Comparison of ENCODE assay signal across 11 mouse cellular contexts in genomic region chr6:105676637-105677036, GRCm38 (mm10). TPM values are rescaled to one million over a fixed set of nuclear protein-coding genes. Genes with fewer than 3 reads are reported as not detected.
DNase-seq lines count a peak whose midpoint lies in the region; ATAC-seq and TF ChIP-seq lines count a peak whose summit lies in the region.
"Had no signal": no experiment of that assay in that cellular context is flagged by ENCODE, and none has a peak within 500 bp of the region (broad histone marks: within the 10 kb centered on the region; RNA-seq: fewer than 3 reads in every experiment).

No protein-coding gene starts in this region.

- peak; percentile 21 for DNase-seq in embryo, embryonic 11 days
- no peak for DNase-seq in embryo, embryonic 10 days (ENCODE audit: low spot score)
- DNase-seq in mesoderm, embryonic 11.5 days (ENCODE audit: low read depth, low spot score): peak; percentile 26
- DNase-seq in thymus, postnatal 0 days (ENCODE audit: low spot score): no peak
- DNase-seq in testis, postnatal 10 days (ENCODE audit: low spot score): no peak
- DNase-seq in gastrocnemius, adult 8-10 months (ENCODE audit: low spot score in 2 of 2): no peak
- DNase-seq: gastrocnemius, adult 2 months; lung, adult 2 months had no signal

- peaks cover 33% of the 10 kb centered on the region for H3K27me3 ChIP-seq in E14TG2a.4 (ENCODE audit: insufficient read depth, low read length)
- H3K27me3 ChIP-seq in forebrain, embryonic 16.5 days (replicated peaks; ENCODE audit: control insufficient read depth, insufficient read depth, low read length): peaks cover 19% of the 10 kb centered on the region

- TF ChIP-seq CTCF in E14TG2a.4 (conservative IDR thresholded peaks at IDR 0.05; ENCODE audit: low read length): no peak

- peak overlapping the region; percentile 57; the same call in 1 of the 2 replicates for H3K9ac ChIP-seq in forebrain, embryonic 16.5 days (replicated peaks; ENCODE audit: low read depth, low read length)

- no peaks in the 10 kb centered on the region for H3K36me3 ChIP-seq in E14TG2a.4 (ENCODE audit: insufficient read depth, low read length)
- H3K36me3 ChIP-seq in forebrain, embryonic 16.5 days (ENCODE audit: control insufficient read depth, insufficient read depth): no peaks in the 10 kb centered on the region

- H3K4me2 ChIP-seq in forebrain, embryonic 16.5 days (ENCODE audit: low read length): peak overlapping the region; percentile 83

- H3K4me3 ChIP-seq in E14TG2a.4 (replicated peaks; ENCODE audit: low read length): peak overlapping the region; percentile 76; the same call in 1 of the 2 replicates
- H3K4me3 ChIP-seq in forebrain, embryonic 16.5 days (replicated peaks; ENCODE audit: low read length): peak overlapping the region; percentile 54
- H3K4me3 ChIP-seq: gastrocnemius, adult 2 months had no signal

- H3K9me3 ChIP-seq in E14TG2a.4 (ENCODE audit: low read length): no peaks in the 10 kb centered on the region
- H3K9me3 ChIP-seq in forebrain, embryonic 16.5 days (ENCODE audit: control insufficient read depth, low read length): no peaks in the 10 kb centered on the region

- H3K27ac ChIP-seq in forebrain, embryonic 16.5 days (ENCODE audit: low read length): no peak overlapping the region
- H3K27ac ChIP-seq: gastrocnemius, adult 2 months had no signal

- 22% methylated on average over 5 of the region's 5 CpGs for WGBS in forebrain, embryonic 16.5 days

- H3K4me1 ChIP-seq in E14TG2a.4 (replicated peaks; ENCODE audit: low read depth, low read length): peaks cover 22% of the 10 kb centered on the region
- H3K4me1 ChIP-seq in forebrain, embryonic 16.5 days (replicated peaks; ENCODE audit: control insufficient read depth, insufficient read depth, low read length): peaks cover 11% of the 10 kb centered on the region

- ATAC-seq in forebrain, embryonic 16.5 days: no peak

RNA-seq across cellular contexts. Expression of gene Cntn4, which starts 0.8 kb away (rescaled TPM):
- 4.5 and 10.3 TPM in 2 replicates for polyA plus RNA-seq in forebrain, embryonic 16.5 days (2015; fragmentation: Nextera tagmentation; extraction: Ambion mirVana)
- 0.12 and 0.16 TPM in 2 replicates for polyA plus RNA-seq in thymus, postnatal 0 days (2015; fragmentation: Nextera tagmentation; extraction: Ambion mirVana)
- total RNA-seq in gastrocnemius, adult 8-10 months (2022): under 1 TPM in 1 of 4 experiments, not detected in 3; 0.21 TPM
- total RNA-seq: gastrocnemius, adult 2 months had no signal
- polyA plus RNA-seq: C2C12 had no signal

Comparison
In these comparisons a context has a peak if more than half of its experiments do, and no peak if none do; other contexts are left out.
1. DNase-seq: peak in embryo, embryonic 11 days (single experiment) and mesoderm, embryonic 11.5 days (single experiment); none in embryo, embryonic 10 days (single experiment), thymus, postnatal 0 days (single experiment), testis, postnatal 10 days (single experiment) and gastrocnemius, adult 8-10 months (0 of 2).